Mouse (Mus musculus) lung, postnatal 4 days (tissue): ENCODE data around the gene Prpf8.
A peak's percentile ranks its signal among the peaks of the same experiment; 100 is the strongest.

Source experiments
- DNase-seq, 2 experiments: peaks; one replicate each; pipeline ENCODE4 v3.0.0; 2021

Gene Prpf8

DNA sequence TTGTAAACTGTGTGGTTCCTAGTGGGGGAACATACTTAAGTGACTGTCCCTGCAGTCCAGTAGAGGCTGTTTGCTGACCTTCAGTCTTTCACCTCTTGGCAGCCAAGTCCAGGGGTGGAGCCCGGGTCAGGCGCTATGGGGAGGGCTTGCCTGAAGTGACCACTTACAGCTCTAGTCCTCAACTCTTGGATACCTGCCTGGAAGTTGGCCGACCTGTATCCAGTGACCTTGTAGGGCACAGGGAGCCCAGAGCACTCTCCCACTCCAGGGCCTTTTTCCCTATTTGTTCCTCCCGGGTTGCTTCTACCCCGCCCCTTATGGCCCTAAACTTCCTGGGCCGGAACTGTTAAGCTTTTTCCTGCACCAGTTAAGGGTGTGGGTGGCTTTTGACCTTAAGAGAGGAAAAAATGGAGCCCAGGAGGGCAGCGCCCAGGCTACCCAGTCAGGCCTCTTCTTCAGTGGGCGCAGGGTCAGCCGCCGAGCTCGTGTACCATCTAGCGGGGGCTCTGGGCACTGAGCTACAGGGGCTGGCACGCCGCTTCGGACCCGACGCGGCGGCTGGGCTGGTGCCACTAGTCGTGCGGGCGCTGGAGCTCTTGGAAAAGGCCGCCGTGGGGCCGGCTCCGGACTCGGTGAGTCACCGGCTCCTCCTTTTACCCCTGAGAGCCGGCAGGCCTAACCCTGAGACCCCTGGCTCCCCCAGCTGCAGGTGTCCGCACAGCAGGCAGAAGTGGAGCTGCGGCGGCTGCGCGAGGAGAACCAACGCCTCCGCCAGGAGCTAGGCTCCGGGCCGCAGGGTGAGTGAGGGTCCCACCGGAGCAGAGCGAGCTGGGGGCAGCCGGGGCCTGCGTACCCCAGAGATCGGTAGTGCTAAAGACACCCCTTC lies 23.4 kb downstream of the Prpf8 start, which contains the start of gene Rilp:
Gene Rilp (plus strand): TSS at position 354 of the 886 bp plus-strand sequence.
- DNase-seq: peak; percentile 83 to 88

DNA sequence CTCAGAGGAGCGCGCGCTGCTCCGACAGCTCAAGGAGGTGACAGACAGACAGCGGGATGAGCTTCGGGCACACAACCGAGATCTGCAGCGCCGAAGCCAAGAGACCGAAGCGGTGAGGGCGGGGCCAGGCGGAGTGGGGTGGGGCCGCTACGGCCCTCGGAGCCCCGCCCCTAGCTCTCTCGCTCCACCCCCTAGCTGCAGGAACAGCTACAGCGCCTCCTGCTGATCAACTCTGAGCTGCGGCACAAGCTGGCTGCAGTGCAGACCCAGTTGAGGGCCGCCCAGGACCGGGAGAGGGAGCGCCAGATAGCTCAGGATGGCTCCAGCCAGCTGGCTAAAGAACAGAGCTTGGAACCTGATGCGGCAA lies 24.0 kb downstream of the Prpf8 start:
- peak; percentile 94 to 96 for DNase-seq

DNA sequence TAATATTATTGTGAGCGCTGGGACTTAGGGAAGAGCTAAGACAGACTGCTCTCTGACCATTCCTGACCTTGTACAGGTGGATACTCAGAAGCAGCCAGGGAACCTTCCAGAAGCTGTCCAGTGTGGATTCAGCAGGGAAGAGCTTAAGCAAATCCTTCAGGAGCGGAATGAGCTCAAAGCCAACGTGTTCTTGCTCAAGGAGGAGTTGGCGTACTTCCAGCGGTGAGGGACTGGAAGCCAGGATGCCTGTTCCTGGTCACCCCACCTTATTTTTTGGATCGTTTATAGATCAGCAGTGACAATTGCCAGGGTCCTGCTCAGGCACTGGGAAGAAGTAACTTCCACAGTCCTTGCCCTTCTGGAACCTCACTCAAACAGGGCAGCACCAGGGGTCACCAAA lies 24.6 kb downstream of the Prpf8 start:
- peak; percentile 70 to 71 for DNase-seq

DNA sequence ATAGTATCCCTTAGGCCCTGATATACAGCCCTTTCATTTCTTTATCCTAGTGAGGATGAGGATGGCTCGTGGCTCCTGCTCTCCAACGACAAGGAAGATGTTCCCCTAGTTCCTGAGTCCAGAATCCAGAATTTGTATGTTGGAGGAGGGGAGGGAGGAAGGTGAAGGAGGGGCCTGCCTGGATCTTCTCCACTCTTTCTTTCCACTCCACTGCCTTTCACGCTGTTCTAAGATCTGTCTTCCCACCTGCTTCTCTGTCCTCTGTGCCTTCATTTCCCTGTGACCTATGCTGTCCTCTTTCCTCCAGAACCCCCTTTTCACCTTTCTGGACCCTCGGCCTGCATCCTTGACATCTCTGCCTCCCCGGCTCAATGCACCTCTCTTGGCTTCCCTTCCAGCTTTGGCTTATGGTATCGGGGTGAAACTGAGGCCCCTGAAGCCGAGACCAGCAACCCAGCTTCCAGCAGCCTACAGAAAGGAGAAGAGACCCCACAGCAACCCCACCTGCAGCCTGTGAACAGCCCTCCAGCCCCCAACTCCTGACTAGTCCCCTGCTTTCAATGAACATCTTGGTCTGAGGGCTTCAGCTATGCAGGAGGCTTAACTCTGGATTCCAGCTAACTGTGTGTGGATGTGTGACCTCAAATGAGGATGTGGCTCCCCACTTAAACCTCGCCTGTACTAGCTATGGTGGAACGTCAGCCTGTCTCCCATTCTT lies 25.8 kb downstream of the Prpf8 start:
- DNase-seq: no peak

DNA sequence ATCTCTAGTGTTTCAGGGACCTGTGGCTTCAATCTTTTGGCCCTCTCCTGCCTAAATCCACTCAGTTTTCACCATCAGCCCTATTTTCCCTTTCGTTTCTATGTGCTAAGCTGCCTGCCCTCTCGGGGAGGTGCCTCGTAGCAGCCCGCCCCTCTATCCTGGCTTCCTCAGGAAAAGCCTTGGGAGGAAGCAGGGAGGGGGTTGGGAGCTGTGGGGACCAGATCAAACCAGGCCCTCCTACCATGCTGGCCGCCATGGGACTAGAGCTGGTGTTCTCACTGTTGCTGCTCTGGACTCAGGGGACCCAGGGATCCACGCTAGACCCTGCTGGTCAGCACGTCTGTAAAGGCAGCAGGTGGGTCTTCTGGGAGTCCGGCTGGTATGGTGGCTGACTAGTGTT lies 26.7 kb downstream of the Prpf8 start, which contains the start of gene Scarf1:
Gene Scarf1 (plus strand): TSS at position 205 of the 400 bp plus-strand sequence.
- DNase-seq: peak; percentile 74 to 82

DNA sequence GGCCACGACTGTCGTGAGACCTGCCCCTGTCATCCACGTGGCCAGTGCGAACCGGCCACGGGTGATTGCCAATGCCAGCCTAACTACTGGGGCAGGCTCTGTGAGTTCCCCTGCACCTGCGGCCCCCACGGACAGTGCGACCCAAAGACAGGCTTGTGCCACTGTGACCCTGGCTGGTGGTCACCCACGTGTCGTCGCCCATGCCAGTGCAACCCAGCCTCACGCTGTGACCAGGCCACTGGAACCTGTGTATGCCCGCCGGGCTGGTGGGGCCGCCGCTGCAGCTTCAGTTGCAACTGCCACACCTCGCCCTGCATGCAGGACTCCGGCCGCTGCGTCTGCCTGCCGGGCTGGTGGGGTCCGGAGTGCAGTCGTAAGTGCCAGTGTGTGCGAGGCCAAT lies 28.6 kb downstream of the Prpf8 start:
- no peak for DNase-seq

DNA sequence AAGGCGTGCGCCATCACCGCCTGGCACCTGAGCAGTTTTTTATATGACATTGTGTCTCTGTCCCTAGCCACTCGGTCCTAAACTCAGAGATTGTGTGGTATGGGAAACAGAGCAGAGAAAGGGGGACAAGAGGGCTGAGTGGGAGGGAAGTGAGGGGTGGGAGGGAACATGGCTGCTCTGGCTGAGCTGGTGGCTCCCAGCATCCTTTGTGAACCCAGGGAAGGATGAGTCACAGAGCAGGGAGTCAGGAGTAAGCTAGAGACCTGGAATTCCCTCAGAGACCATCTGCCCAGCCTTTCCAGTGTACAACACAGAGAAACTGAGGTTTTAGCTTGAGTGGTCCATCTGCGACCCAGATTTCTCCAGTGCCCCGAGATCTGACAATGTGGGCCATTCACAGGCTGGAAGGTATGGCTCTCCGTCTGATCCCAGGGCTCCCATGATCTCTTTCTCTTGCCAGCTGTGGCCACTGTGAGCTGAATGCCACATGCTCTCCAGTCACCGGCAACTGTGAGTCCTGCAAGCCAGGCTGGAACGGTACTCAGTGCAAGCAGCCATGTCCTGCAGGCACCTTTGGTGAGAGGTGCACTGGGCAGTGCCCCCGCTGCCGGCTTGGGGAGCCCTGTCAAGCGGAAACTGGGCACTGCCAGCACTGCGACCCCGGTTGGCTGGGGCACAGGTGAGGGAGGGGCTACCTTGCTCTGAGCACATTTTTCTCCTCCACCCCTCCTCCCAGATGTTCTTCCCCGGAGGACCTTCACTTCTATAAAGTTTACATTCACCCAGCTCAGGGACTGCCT lies 33.4 kb downstream of the Prpf8 start:
- no peak for DNase-seq

DNA sequence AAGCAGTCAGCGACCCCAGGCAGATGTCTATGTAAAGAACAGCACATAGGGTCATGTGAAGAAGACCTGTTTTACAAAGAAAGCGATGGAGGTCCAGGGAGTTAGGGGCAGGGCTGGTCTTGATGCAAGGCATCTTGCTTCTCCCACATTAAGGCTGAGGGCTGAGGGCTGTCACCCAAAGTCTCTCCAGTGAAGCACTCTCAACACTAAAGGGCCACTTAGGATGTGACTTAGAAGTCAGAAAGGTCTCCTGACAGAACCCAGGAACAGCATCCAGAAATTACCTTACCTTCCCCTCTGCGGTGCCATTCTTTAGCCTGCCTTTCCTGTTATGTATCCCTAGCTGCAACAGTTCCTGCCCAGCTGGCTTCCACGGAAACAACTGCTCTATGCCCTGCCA lies 35.0 kb downstream of the Prpf8 start:
- no peak for DNase-seq

DNA sequence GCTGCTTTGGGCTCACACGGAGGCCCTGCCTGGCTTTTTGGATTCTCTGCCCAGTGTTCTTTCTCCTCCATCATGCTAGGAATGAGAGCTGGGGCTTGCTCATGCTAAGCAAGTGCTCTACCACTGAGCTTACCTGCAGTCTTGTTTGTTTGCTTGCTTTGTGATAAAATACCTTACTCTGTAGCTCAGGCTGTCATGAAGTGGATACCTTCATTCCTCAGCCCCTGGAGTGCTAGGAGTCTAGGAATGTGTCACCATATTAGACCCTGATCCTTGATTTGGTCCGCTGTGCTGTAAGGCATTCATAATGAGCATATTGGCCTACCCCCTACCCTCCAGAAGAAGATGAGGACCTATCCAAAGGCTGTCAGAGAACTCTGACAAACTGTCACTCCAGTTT lies 36.2 kb downstream of the Prpf8 start:
- DNase-seq: no peak

DNA sequence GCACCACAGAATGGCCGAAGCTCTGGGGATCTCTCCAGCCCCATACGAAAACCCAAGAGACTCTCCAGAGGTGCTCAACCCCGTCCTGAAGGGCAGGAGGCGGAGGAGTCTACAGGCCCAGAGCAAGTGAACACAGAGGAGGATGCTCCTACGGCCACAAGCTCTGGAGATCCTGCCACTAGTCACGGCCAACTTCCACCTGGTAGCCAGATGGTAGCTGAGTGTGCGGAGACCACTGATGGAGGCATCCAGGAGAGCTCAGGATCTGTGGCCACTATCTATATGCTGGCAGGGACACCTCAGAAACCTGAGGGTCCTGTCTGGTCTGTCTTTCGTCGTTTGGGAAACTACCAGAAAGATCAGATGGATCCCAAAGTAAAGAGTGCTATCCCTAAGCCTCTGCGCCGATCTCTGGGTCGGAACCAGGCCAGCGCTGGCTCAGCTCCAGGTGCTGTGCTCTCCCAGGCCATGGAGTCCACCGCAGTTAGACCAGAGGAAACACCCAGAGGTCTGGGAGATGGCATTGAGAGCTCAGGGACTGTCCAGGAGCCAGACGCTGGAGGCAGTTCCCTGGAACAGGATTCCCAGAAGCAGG lies 39.0 kb downstream of the Prpf8 start:
- DNase-seq: no peak

DNA sequence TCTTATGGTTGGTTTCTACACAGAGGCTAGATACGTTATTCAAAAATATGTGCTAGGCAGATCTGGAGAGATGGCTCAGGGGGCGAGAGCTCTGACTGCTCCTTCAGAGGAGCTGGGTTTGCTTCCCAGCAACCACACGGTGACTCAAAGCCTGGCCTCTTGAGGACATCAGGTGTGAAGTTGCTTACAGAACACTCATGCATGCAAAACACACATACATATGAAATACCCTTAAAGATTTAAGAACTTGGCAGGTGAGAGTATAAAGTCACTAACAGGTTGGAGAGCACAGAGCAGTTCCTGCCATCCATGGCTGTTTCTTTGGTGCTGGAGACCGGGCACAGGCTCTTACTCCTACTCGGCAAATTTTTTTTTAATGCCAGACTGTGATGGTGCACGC lies 40.3 kb downstream of the Prpf8 start:
- no peak for DNase-seq

DNA sequence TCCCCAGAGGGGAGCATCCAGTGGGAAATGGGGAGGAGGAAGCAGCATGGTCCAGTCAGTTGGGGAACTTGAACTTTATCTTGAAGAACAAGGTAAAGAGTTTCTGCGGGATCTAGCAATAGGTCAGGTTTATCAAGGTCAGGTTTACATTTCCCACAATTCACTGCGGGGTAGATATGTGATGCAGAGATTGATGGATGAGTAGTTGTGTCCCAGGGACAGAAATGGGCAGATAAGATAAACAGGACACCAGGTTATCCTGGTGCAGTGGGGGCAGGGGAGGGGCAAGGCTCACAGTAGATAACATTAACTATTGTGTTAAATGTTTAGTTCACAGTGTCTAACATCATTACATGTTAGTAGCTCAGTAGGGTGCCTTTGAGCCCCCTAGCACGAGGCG lies 43.2 kb downstream of the Prpf8 start:
- DNase-seq: no peak

DNA sequence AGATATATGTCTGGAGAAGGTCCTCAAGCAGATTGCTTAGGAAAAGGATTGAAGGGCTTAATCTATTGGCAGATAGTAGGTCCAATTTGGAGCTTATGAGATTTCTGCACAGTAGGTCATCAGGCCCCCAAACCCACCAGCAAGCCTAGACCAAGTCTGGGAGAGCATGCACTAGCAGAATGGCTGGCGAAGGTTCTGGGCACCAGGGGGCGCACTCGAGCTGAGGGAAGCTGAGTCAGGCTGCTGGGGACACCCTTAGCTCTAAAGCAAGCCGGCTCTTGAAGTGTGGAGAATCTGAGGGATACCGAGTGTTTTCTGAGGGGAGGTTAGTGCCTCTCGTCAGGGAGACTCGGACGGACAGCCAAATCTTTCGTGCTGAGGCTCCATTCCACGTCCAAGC lies 43.7 kb downstream of the Prpf8 start:
- DNase-seq: peak; percentile 93 to 98

DNA sequence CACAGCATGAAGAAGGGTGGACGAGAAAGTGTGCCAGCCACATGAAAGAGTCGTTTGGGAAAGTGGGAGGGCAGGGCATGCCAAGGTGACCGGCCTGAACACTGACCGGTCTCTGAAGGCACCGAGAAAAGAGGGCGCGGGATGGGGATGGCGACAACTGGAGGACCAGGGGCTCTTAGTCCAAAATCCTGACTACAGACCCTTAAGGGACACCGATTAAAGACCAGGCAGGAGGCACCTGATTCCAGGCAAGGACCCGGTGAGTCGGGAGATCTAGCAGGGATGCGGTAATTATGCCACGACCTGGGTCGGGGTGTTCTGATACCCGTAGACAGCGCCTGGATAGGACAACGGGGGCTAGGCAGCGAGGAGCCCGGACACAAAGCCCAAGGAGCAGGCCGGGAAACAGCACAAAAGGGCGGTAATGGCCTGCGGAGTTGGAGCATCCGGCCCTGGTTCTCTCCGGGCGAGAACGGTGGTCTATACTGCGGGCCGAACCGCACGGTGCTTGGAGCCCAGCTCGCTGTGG lies 44.3 kb downstream of the Prpf8 start:
- peak; percentile 44 to 46 for DNase-seq

DNA sequence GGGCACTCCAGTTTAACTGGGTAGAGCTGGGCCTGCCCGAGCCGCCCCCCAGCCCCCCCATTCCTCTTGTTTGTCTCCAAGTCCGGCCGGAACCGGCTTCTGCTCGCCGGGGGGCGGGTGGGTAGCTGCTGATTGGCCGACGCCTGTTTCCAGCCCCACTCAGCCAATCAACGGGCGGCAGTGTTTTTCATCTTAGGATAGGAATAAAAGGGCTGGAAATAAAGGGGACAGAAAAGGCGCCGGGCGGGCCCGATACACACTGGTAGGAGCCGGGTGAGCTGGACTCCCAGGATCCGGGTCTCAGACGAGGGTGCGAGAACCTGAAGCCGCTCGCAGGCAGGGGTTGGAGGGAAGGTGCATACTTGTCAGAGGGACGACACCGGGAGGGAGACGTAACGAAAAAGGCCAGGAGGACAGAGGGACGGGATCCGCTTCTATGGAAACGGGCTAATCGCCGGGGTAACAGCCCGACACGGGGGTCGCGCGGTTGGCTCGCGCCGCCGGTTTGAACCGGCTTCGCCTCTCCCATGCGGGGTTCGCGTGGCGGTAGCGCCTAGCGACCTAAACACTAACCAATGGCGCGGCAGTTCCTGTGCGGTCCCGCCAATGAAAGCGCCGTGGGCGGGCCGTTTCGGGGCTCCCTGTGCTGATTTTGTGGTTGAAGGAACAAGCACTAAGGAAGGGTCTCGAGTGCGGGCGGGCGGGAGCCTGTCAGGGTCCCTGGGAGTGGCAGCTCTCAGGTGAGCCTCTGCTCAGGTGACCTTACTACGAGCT lies 45.0 kb downstream of the Prpf8 start, which contains the start of gene Slc43a2:
Gene Slc43a2 (plus strand): TSS at position 226 of the 774 bp plus-strand sequence.
- peak; percentile 95 to 98 for DNase-seq

DNA sequence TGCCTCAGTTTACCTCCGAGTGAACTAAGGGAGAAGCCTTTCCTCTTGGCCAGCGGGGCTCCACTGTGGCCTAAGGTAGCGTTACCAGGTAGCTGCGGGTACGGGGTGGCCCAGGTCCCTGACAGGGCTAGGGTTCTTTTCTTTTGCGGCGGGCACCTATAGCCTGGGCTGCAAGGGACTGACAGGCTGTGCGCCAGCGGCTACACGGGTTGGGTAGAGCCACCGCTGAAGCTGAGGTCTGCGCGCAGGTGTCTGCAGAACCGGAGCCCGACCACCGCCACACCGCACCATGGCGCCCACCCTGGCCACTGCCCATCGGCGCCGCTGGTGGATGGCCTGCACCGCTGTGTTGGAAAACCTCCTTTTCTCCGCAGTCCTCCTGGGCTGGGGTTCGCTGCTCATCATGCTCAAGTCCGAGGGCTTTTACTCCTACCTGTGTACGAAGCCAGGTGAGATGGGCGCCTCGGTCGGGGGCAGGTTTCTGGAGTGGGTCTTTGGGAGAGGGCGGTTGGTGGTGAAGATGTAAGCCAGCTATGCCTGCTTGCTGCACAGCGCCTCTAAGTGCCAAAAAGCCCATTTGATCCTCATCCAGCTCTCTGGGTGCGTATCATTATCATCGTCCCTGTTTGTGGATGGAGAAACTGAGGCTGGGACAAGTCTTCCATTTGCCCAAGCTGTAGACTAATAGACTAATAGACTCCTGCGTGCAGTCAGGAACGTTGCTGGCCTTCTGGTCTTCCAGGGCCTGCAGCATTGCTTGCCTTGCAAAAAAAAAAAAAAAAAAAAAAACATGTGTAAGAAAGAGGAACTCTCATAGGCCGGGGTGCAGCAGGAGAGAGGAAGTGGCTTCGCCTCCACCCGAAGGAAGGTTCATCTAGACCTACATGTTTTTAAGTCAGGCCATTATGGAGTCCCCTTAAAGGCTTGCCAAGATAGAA lies 46.0 kb downstream of the Prpf8 start:
- peak; percentile 45 to 53 for DNase-seq

DNA sequence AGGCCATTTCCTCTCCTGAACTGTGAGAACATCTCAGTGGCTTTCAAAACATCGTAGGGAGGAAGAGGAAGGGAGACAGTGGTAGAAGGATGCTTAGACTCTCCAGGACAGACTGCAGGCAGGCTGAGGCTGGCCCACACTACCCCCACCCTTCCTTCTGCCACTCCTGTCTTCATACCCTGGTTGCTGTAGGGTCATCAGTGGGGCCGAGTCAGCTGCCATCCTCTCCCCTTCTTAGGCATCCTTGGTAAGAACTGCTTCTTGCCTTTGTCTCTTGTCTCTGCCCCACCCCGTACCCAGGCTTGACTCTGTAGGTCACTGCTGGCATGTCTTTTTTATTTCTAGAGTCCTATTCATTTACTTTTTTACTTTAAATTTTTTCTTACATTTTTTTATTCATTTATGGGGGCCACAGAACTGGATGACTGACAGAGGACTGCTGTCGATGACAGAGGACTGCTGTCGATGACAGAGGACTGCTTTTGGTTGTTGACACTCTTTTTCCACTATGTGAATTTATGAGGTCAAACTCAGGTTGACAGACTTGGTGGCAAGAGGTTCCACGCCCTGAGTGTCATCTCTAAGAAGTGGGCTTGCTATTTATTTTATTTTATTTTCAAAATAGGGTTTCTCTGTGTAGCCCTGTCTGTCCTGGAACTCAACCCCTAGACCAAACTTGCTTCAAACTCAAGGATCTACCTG lies 46.8 kb downstream of the Prpf8 start:
- no peak for DNase-seq

DNA sequence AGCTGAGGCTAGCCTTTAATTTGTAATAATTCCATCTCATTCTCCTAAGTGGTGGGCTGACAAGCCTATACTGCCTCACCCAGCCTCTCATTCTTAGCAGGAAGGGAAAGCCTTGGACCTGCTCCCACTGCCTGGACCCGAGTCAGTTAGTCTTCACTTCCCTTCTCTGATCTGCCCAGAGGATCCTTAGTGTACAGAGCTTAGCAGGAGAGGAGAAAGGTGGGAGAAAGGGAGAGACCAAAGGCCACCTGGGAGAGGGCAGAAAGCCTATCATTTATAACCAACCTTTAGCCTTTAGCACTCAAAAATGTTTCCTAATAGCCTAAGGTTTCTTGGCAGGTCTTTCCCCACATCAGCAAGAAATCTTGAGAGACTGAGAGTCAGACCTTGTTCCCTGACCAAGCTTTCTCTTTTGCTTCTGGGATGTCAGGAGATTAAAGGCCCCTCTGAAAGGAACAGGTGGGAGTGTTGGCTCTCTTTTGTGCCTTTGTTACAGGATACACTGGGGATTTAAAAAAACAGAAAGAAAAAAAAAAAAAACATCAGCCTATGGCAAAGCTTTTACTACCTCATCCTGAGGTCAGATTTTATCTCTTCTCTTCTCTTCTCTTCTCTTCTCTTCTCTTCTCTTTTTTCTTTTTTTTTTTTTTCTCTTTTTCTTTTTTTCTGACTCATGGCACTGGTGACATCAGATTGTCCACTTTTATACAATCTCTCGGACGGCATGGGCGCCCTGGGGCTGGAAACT lies 47.8 kb downstream of the Prpf8 start:
- DNase-seq: no peak
